Mouse (Mus musculus): ENCODE measurements around the gene Clec1a. TPM values are rescaled to one million over a fixed set of nuclear protein-coding genes. Genes with fewer than 3 reads are reported as not detected.
A peak's percentile ranks its signal among the peaks of the same experiment; 100 is the strongest.

The Clec1a gene
- polyA plus RNA-seq, 1 experiment from 2014 or later: 0.91 TPM

DNA sequence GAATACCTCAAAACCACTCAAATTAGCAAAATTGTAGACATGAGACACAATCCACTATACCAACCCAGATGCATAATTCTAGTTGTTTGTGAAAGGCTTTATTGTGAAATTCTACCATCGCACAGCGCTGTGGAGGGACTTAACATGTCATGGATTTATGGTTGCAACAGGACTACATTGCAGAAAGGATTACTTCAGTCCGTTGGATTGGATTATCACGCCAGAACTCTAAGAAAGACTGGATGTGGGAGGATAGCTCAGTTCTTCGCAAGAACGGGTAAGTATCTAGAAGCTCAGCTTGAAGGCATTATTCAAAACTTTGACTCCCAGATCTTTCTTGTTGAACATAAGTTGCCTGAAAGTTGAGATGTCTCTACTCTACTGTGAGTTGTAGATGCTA, 48.4 kb downstream of the Clec1a start:
- no peaks in the 10 kb centered on the region for H3K9me3 ChIP-seq (replicated peaks)
- H3K4me3 ChIP-seq: no peak overlapping the region
- no peaks in the 10 kb centered on the region for H3K27me3 ChIP-seq (replicated peaks)
- H3K27ac ChIP-seq (ENCODE audit: poor library complexity, severe bottlenecking): no peak overlapping the region
- 82% methylated on average over 6 of the region's 6 CpGs for WGBS
- H3K9ac ChIP-seq: no peak overlapping the region
- H3K4me2 ChIP-seq: no peak overlapping the region
- peaks cover 4% of the 10 kb centered on the region; the same call in 1 of the 2 replicates for H3K4me1 ChIP-seq (replicated peaks)
- H3K36me3 ChIP-seq: no peaks in the 10 kb centered on the region
- ATAC-seq (ENCODE audit: insufficient number of reproducible peaks, low FRiP score): no peak

DNA sequence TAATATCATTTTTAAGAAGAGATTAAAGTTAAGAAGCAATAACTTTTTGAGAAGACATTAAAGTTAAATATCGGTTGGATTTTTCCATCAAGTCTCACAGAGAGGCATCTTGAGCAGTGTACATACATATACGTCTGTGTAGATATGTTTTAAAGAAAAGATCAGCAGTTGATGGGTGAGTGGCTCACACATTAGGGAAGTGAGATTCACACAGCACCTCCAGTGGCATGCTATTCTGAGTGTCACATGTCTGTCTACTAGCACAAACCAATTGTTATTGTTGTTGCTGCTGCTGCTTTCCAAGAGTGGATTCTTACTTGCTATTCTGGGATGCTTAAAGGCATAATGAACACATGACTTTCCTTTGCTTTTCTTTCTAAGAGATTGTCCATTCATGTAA, 49.4 kb downstream of the Clec1a start:
- no peak for ATAC-seq (ENCODE audit: insufficient number of reproducible peaks, low FRiP score)
- Histone ChIP-seq H3K36me3 (no peaks in the 10 kb centered on the region), H3K27ac (ENCODE audit: poor library complexity, severe bottlenecking) (no peak overlapping the region), H3K4me3 (no peak overlapping the region), H3K27me3 (replicated peaks) (no peaks in the 10 kb centered on the region), H3K9ac (no peak overlapping the region), H3K4me1 (replicated peaks) (peaks cover 4% of the 10 kb centered on the region; the same call in 1 of the 2 replicates), H3K4me2 (no peak overlapping the region), H3K9me3 (replicated peaks) (no peaks in the 10 kb centered on the region)
- WGBS: 87% methylated on average over 2 of the region's 2 CpGs

DNA sequence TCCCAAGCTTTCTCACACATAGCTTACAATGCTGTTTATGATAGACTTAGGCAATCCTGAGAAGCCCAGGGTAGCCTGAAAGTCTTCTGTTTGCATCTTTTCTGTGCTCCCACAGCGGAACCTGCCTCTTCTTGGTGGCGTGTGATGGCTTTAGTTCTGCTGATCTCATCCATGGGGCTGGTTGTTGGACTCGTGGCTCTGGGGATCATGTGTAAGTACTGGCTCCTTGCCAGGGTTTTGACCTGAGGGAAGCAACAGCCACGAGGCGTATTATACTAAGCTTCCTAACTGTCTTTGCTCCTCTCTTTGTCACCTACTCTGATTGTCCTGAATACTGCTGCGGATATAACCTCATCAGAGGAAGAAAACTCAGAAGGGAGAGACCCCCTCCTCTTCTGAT, 51.9 kb downstream of the Clec1a start:
- Histone ChIP-seq H3K4me1 (replicated peaks) (peaks cover 4% of the 10 kb centered on the region; the same call in 1 of the 2 replicates), H3K4me3 (no peak overlapping the region), H3K4me2 (no peak overlapping the region), H3K9ac (no peak overlapping the region), H3K36me3 (no peaks in the 10 kb centered on the region), H3K9me3 (replicated peaks) (no peaks in the 10 kb centered on the region), H3K27me3 (replicated peaks) (no peaks in the 10 kb centered on the region), H3K27ac (ENCODE audit: poor library complexity, severe bottlenecking) (no peak overlapping the region)
- peak; percentile 66; the same call in 1 of the 2 replicates for ATAC-seq (ENCODE audit: insufficient number of reproducible peaks, low FRiP score)
- WGBS: 37% methylated on average over 6 of the region's 6 CpGs

DNA sequence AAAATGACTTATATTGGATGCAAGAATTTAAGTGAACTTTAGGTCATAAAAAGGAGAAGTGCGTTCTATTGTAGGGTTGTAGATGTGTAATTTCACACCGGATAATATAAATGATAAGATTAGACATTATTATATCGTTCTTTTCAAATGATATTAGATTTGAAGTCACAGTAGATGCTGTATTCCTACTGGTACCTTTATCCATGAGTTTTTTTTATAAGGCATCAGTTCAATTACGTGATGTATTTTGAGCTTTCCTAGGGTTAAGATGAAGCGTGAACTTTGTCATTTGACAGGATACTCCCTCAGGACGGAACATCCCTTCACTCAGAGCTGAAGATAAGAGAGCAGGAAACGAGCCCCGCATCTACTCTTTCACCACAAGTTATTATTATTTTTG, 54.8 kb downstream of the Clec1a start, which contains the start of gene Clec1b:
Clec1b (plus strand) TSS at position 301 of the 400 bp plus-strand sequence.
- Histone ChIP-seq H3K36me3 (no peaks in the 10 kb centered on the region), H3K9ac (no peak within 1 kb of the TSS), H3K27ac (ENCODE audit: poor library complexity, severe bottlenecking) (no peak within 1 kb of the TSS), H3K4me1 (replicated peaks) (peaks cover 4% of the 10 kb centered on the region; the same call in 1 of the 2 replicates), H3K4me3 (no peak within 1 kb of the TSS), H3K9me3 (replicated peaks) (no peaks in the 10 kb centered on the region), H3K4me2 (no peak within 1 kb of the TSS), H3K27me3 (replicated peaks) (no peaks in the 10 kb centered on the region)
- 72% methylated on average over 8 of the region's 8 CpGs for WGBS
- ATAC-seq (ENCODE audit: insufficient number of reproducible peaks, low FRiP score): no peak

DNA sequence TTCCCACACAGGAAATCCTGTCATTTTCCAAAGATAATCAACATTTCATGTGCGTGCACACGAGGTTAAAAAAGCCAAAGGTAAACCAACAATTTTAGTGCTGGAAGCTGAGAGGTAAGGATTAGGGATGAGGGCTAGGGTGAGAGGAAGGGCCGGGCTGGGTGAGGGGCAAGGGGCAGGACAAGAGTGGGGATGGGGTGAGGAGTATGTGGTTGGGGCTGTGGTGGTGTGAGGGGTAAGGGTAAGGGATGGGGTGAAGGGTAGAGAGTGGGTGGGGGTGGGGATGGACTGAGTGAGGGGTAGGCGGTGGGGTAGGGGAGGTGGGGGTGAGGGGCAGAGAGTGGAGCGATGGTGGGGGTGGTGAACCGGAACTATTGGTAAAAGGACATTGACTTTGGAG, 58.1 kb downstream of the Clec1a start:
- Histone ChIP-seq H3K36me3 (no peaks in the 10 kb centered on the region), H3K4me3 (no peak overlapping the region), H3K4me2 (no peak overlapping the region), H3K9ac (no peak overlapping the region), H3K27me3 (replicated peaks) (no peaks in the 10 kb centered on the region), H3K4me1 (replicated peaks) (no peaks in the 10 kb centered on the region), H3K9me3 (replicated peaks) (no peaks in the 10 kb centered on the region), H3K27ac (ENCODE audit: poor library complexity, severe bottlenecking) (no peak overlapping the region)
- 72% methylated on average over 6 of the region's 6 CpGs for WGBS
- ATAC-seq (ENCODE audit: insufficient number of reproducible peaks, low FRiP score): no peak

DNA sequence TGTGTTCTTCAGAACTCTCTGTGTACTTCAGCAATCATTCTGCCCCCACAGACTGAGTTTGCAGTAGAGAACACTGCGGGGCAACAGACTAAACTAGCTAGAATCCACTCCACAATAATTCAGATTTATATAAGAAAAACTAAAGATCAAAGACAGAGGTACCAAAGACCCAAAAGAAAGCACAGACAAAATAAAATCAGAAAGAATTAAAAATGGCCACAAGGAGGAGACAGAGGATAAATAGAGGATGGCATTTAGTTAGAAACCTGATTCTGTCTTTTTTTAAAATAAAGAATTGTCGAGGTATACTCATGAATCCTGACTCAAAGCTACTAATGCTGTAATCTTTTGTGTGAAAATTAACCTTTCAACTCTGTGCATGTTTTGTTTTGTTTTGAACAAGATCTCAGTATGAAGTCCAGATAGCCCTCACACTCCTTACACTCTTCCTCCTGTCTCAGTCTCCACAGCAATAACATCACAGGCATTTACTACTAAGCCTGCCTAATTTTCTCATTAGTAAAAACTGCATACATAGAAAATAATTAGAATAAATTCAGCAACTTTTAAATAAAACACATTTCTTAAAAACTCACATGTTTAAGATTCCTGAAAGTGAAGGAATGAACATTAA, 58.6 kb downstream of the Clec1a start:
- no peaks in the 10 kb centered on the region for H3K4me1 ChIP-seq (replicated peaks)
- H3K4me3 ChIP-seq: no peak overlapping the region
- ATAC-seq (ENCODE audit: insufficient number of reproducible peaks, low FRiP score): no peak
- 22% methylated on average over 2 of the region's 2 CpGs for WGBS
- no peak overlapping the region for H3K27ac ChIP-seq (ENCODE audit: poor library complexity, severe bottlenecking)
- no peaks in the 10 kb centered on the region for H3K27me3 ChIP-seq (replicated peaks)
- H3K4me2 ChIP-seq: no peak overlapping the region
- no peaks in the 10 kb centered on the region for H3K36me3 ChIP-seq
- no peak overlapping the region for H3K9ac ChIP-seq
- no peaks in the 10 kb centered on the region for H3K9me3 ChIP-seq (replicated peaks)

DNA sequence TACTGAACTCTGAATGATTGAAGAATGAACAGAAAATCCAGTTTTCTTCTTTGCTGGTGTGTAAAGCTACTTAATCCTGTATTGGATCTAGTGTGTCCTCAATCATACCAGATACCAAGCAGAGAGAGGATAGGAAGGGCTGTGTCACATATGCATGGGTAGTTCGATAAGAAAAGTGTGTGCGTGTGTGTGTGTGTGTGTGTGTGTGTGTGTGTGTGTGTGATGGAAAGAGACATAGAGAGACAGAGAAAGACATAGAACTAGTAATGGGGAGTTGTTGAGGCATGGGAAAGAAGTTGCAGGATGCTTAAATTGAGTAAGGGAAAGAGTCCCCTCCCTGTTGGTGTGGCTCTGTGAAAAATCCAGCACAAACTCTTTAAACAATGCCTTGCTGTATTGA, 66.0 kb downstream of the Clec1a start, which contains the start of gene Clec12b:
Clec12b (minus strand) TSS at position 101 of the 400 bp plus-strand sequence.
- H3K9ac ChIP-seq: no peak within 1 kb of the TSS
- 0 out of 2 replicates have a peak, but pooled peaks cover 2% of the 10 kb centered on the region for H3K4me1 ChIP-seq (replicated peaks)
- no peak within 1 kb of the TSS for H3K4me3 ChIP-seq
- H3K27ac ChIP-seq (ENCODE audit: poor library complexity, severe bottlenecking): no peak within 1 kb of the TSS
- WGBS: 84% methylated on average over 2 of the region's 2 CpGs
- no peaks in the 10 kb centered on the region for H3K27me3 ChIP-seq (replicated peaks)
- H3K36me3 ChIP-seq: no peaks in the 10 kb centered on the region
- ATAC-seq (ENCODE audit: insufficient number of reproducible peaks, low FRiP score): no peak
- no peak within 1 kb of the TSS for H3K4me2 ChIP-seq
- H3K9me3 ChIP-seq (replicated peaks): no peaks in the 10 kb centered on the region

DNA sequence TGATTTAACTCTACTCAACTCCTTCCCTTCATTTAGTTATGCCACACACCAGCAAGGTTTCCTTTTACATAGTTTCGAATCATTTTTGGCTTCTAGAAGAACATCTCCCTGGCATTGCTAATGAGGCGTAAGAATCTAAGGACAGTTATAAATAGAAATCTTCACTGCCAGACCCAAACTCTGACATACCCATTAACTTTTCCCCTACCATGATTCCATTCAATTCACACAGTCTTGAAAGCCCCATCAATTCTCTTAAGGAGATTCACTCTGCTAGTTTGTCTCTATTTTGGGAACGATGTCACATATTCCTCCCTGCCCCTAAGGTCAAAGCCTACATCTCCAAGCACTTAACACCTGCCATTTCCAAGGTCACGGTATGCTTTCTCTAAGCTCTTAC, 66.8 kb downstream of the Clec1a start:
- WGBS: 66% methylated on average over 4 of the region's 4 CpGs
- Histone ChIP-seq H3K4me2 (no peak overlapping the region), H3K4me3 (no peak overlapping the region), H3K4me1 (replicated peaks) (0 out of 2 replicates have a peak, but pooled peaks cover 2% of the 10 kb centered on the region), H3K27ac (ENCODE audit: poor library complexity, severe bottlenecking) (no peak overlapping the region), H3K9ac (no peak overlapping the region), H3K36me3 (no peaks in the 10 kb centered on the region), H3K27me3 (replicated peaks) (no peaks in the 10 kb centered on the region), H3K9me3 (replicated peaks) (no peaks in the 10 kb centered on the region)
- ATAC-seq (ENCODE audit: insufficient number of reproducible peaks, low FRiP score): no peak

DNA sequence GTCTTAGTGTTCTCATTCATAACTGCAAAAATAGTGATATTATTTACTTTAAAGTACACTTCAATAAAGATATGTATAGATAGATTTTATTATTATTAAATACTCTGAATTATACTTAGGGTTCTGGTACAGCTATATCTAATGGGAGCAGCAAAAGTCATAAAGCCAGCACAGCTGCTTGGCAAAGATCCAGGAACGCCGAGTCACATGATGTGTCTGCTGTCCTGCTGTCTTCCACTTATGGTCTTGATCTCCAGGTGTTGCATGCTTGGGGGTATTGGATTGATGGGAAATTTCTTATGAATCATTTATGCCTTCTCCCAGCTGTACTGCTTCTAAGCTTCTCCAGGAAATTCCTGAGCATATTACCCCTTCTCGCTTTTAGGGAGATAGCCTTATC, 68.3 kb downstream of the Clec1a start:
- no peaks in the 10 kb centered on the region for H3K27me3 ChIP-seq (replicated peaks)
- WGBS: 74% methylated on average over 3 of the region's 3 CpGs
- 0 out of 2 replicates have a peak, but pooled peaks cover 2% of the 10 kb centered on the region for H3K4me1 ChIP-seq (replicated peaks)
- no peaks in the 10 kb centered on the region for H3K9me3 ChIP-seq (replicated peaks)
- H3K27ac ChIP-seq (ENCODE audit: poor library complexity, severe bottlenecking): no peak overlapping the region
- no peaks in the 10 kb centered on the region for H3K36me3 ChIP-seq
- H3K4me3 ChIP-seq: no peak overlapping the region
- ATAC-seq (ENCODE audit: insufficient number of reproducible peaks, low FRiP score): no peak
- no peak overlapping the region for H3K9ac ChIP-seq
- H3K4me2 ChIP-seq: no peak overlapping the region

DNA sequence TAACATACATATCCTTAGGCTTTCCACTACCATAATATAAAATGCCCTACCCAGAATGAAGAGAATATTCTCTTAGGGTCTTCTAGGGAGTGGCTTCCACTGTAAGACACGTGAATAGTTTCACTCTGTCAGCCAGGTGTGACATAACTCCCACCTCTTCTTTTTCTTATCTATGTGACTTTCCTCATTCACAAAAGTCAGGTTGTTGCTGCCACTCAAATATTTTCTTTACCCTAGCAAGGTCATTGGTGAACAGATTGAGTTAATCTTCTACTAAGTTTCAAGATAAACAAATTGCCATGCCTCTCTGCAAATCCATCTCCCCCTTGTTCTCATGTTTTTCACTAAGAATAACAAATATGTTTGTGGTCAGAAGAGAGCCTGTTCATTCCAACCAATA, 70.1 kb downstream of the Clec1a start:
- Histone ChIP-seq H3K36me3 (no peaks in the 10 kb centered on the region), H3K9ac (no peak overlapping the region), H3K4me1 (replicated peaks) (0 out of 2 replicates have a peak, but pooled peaks cover 2% of the 10 kb centered on the region), H3K27ac (ENCODE audit: poor library complexity, severe bottlenecking) (no peak overlapping the region), H3K27me3 (replicated peaks) (no peaks in the 10 kb centered on the region), H3K4me2 (no peak overlapping the region), H3K4me3 (no peak overlapping the region), H3K9me3 (replicated peaks) (no peaks in the 10 kb centered on the region)
- 54% methylated on average over 1 of the region's 1 CpGs for WGBS
- no peak for ATAC-seq (ENCODE audit: insufficient number of reproducible peaks, low FRiP score)

DNA sequence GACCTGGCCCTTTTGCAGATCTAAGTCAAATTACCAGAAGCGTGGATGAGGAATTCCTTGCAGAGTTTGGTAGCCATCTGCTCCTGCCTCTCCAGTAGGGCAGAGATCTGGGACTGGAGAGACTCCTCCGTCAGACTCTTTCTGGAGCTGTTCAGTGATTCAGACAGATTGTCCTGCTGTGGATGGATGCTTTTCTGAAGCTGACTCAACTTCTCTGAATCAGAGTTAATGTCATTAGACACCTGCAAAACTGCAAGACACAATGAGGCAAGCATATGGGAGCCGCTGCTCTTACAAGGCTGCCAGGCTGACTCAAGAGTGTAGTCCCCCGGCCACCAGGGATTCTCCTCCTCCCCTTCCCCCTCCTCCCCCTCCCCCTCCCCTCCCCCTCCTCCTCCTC, 71.3 kb downstream of the Clec1a start:
- Histone ChIP-seq H3K9me3 (replicated peaks) (peaks cover 5% of the 10 kb centered on the region; the same call in 1 of the 2 replicates), H3K4me3 (no peak overlapping the region), H3K4me1 (replicated peaks) (0 out of 2 replicates have a peak, but pooled peaks cover 2% of the 10 kb centered on the region), H3K27ac (ENCODE audit: poor library complexity, severe bottlenecking) (no peak overlapping the region), H3K36me3 (no peaks in the 10 kb centered on the region), H3K9ac (no peak overlapping the region), H3K4me2 (no peak overlapping the region), H3K27me3 (replicated peaks) (no peaks in the 10 kb centered on the region)
- WGBS: 64% methylated on average over 4 of the region's 4 CpGs
- no peak for ATAC-seq (ENCODE audit: insufficient number of reproducible peaks, low FRiP score)
